Mouse (Mus musculus) CD4-positive naive resting alpha-beta T cell, adult 76 days (primary cell): ENCODE data around the gene Trappc5. TPM values are rescaled to one million over a fixed set of nuclear protein-coding genes. Genes with fewer than 3 reads are reported as not detected.

Experiments
- total RNA-seq: library from RNA; stranded (reverse); gene quantifications from one replicate; pipeline ENCODE4 v1.2.4, GENCODE M21; 2023

Gene Trappc5
- 14.5 TPM for total RNA-seq

DNA sequence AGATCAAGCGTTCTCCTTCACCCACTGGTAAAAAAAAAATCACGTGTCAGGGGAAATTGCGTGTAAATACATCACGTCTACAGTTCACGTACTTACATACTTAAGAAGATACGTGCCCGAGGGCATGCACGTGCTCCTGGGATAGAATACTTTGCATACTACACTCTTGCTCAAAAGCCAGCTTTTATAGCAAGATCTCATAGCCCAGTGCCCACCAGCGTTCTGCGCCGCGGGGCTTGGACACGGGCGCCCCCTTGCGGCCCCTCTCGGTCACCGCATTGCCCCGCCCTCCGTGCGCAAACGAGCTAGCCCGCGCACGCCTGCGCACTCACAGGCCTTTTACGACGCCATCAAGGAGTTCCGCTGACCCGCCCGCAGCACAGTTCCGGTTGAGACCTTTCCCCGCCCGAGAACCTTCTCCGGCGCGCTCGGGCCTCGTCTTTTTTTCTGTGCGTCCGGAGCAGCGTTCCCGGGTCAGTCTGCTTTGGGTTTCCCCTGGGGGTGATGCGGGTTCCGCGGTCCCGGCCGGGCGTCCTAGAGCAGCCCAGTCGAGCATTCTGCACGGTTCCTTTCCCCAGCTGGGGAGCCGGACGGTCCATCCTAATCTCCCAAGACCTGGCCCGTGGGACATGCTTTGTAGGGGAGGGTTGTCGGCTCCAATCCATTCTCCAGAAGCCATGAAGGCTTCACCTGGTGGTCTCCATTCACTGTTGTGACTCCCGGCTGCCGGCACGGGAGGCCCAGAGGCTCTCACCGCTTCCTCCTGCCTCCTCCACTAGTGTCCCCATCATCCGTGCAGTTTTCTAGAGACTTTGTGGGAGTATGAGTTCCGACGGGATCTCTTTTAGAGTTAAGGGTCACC is at the start of gene Trappc5:
Gene Trappc5, plus strand, starts transcription at position 169 of the 862 bp plus-strand sequence.

DNA sequence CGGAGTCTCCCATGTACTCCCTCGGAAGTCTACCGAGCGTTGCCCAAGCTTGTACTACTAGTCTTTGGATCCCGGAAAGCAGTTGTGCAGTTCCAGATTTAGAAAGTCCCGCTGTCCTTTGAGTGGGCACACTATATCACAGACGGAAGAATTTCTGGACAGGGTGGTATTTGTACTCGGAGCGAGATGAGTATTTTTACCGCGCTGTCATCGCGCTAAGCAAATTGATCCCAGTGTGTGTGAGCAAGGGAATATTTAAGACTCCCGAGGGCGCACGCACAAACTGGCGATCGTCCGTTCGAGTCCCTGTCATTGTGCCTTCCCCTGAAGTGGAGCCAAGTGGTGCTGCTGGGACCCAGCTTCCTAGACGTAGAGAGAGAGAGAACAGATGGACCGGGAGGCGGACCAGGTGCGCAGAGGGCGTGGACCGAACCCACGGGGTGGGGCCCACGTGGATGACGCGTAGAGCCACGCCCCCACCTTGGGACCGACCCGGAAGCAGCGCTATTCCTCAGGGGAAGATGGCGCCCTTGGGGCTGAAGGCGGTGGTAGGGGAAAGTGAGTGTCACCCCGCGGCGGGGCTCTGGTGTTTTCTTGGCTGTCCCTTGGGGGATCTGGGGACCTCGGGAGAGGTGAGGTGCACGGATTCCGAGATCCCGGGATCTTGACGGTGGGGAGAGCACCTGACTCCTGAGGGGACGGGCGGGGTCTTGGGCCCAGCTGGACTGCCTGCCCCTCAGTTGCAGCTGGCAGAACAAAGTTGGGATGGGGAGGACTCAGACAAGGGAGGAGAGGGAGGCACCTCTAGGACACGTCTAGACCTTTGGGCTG is 45.2 kb upstream of the Trappc5 start, which contains the start of gene Stxbp2:
Gene Stxbp2, plus strand, starts transcription at position 309 of the 831 bp plus-strand sequence.

DNA sequence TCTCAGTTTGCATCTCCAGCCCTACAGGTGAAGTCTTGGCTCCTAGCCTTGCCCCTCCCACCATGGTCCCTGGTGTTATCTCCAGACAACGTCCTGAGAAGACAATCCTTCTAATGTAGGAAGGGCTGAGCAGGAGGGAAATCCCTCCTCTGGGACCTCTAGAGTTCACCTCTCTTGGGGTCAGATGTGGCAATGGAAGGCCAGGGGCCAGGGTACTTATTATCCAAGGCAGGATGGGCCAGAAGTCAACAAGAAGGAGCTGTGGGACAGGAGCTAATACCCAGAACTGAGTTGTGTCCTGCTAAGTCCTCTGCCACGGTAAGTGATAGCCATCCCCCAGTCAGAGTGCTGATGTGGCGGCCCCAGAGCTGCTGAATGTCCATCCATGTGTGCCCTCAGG is 20.6 kb upstream of the Trappc5 start, which contains the start of gene Retn:
Gene Retn, plus strand, starts transcription at position 245 of the 400 bp plus-strand sequence.

DNA sequence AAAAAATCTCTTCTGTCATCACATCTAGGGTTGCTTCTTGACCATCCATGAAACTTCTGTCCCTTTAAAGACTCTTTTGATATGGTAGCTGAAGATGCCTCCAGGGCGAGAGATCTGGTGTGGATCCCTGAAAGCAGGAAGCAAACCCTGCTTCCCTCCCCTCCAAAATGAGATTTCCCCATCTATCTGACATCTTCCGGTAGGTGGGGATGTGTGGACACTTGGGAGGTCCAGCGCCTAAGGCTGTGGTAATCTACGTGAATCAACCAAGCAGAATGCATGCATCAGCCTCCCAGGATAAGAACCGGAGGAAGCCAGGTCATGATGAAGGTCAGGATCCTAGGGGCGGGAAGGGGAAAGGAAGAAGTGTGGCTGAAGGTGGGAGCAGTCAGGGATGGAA is 10.6 kb upstream of the Trappc5 start, which contains the start of gene Mcemp1:
Gene Mcemp1, plus strand, starts transcription at position 248 of the 400 bp plus-strand sequence.

GRCm38 (mm10) chr8:3671980-3672491 is 4.1 kb upstream of the Trappc5 start, which contains the start of gene Fcor:
Fcor (minus strand) TSS chr8:3672362.

GRCm38 (mm10) chr8:3694121-3694520 is 18.0 kb downstream of the Trappc5 start, which contains the start of gene Fcer2a:
Fcer2a (minus strand) TSS chr8:3694175.

GRCm38 (mm10) chr8:3720551-3720950 is 44.5 kb downstream of the Trappc5 start, which contains the start of gene Clec4g:
Clec4g (minus strand) TSS chr8:3720651.

Other genes starting within 250 kb of the Trappc5 start
- 0.79 TPM for gene Pex11g, start 208.6 kb upstream of the Trappc5 start, total RNA-seq
- gene Tex45, start 205.4 kb upstream of the Trappc5 start, total RNA-seq = 13.0 TPM
- 4.0 TPM for gene Zfp358, start 183.2 kb upstream of the Trappc5 start, total RNA-seq
- 68.8 TPM for gene Mcoln1, start 175.8 kb upstream of the Trappc5 start, total RNA-seq
- 46.8 TPM for gene Pnpla6, start 160.9 kb upstream of the Trappc5 start, total RNA-seq
- gene C330021F23Rik, start 108.3 kb upstream of the Trappc5 start, total RNA-seq = not detected
- gene Camsap3, start 89.0 kb upstream of the Trappc5 start, total RNA-seq = not detected
- 91.9 TPM for gene Xab2, start 55.0 kb upstream of the Trappc5 start, total RNA-seq
- 32.2 TPM for gene Pet100, start 54.8 kb upstream of the Trappc5 start, total RNA-seq
- not detected for gene Pcp2, start 50.8 kb upstream of the Trappc5 start, total RNA-seq
- 186 TPM for gene Stxbp2, start 45.3 kb upstream of the Trappc5 start, total RNA-seq
- not detected for gene Retn, start 20.5 kb upstream of the Trappc5 start, total RNA-seq
- 0.38 TPM for gene Mcemp1, start 10.5 kb upstream of the Trappc5 start, total RNA-seq
- not detected for gene Fcor, start 3.9 kb upstream of the Trappc5 start, total RNA-seq
- gene Fcer2a, start 17.9 kb downstream of the Trappc5 start, total RNA-seq = 42.6 TPM
- not detected for gene Clec4g, start 44.4 kb downstream of the Trappc5 start, total RNA-seq
- gene Cd209a, start 72.7 kb downstream of the Trappc5 start, total RNA-seq = 2.2 TPM
- not detected for gene Cd209e, start 178.0 kb downstream of the Trappc5 start, total RNA-seq
- not detected for gene Cd209d, start 202.3 kb downstream of the Trappc5 start, total RNA-seq